Mouse (Mus musculus): Measurements from ENCODE around the gene Hdac4. TPM values are rescaled to one million over a fixed set of nuclear protein-coding genes. Genes with fewer than 3 reads are reported as not detected.

Gene Hdac4
- total RNA-seq, 2 experiments from 2014 or later = 12.4 to 23.8 TPM

DNA sequence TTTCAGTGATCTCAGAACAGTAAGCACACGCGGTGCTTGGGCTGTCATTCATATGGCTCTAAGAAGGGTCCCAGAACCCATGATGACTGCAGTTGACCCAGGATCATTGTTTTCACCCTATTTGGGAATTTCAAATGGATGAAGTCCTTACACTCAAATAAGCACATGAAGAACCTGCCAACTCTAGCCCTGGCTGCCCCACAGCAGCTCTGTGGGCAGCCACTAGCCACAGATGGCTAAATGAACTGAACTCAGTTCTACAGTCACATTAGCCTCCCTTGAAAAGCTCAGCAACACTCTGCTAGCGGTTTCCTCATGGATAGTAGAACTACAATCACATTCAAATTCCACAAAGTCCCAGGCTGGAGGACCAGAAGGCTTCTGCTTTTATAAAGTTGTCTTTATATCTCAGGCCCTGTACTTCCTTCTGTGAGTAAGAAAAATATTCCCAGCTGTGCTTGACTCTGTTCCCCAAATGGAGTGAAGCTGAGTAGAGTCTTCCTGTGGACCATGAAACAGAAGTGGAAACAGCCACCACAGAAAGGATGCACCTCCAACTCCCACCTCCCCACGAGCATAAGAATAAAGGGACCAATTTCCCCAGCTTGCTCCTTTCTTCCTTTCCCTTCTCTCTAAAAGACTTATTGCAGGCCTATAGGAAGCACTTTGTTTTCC lies 88.9 kb downstream of the Hdac4 start:
- no peak for ATAC-seq (replicated peaks; ENCODE audit: low FRiP score, low TSS enrichment, poor library complexity, severe bottlenecking)

GRCm38 (mm10) chr1:92104718-92105117 lies 90.8 kb downstream of the Hdac4 start:
- ATAC-seq (replicated peaks; ENCODE audit: low FRiP score, low TSS enrichment, poor library complexity, severe bottlenecking) = no peak

GRCm38 (mm10) chr1:92103971-92104370 lies 91.5 kb downstream of the Hdac4 start:
- no peak for ATAC-seq (replicated peaks; ENCODE audit: low FRiP score, low TSS enrichment, poor library complexity, severe bottlenecking)

DNA sequence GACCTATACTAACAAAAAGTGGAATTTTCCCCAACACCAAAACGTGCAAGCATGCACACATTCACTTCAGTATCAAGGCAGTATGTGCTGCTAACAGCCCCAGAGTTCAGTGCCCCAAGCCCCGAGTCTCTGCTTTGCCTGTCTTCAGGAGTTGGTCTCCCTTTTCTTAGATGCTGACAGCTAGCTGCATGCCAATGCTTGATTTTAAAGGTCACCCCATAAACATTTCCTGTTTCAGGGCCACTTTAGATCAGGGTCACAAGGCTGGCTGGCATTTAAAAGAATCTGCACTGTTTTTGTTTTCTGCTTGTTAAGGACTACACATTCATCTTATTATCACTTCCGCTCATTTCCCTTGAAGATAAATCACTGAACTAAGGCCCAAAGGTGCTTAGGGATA lies 92.1 kb downstream of the Hdac4 start:
- no peak for ATAC-seq (replicated peaks; ENCODE audit: low FRiP score, low TSS enrichment, poor library complexity, severe bottlenecking)

- ATAC-seq (replicated peaks; ENCODE audit: low FRiP score, low TSS enrichment, poor library complexity, severe bottlenecking) = no peak
These were observed 92.7 kb downstream of the Hdac4 start for GRCm38 (mm10) chr1:92102825-92103224.

DNA sequence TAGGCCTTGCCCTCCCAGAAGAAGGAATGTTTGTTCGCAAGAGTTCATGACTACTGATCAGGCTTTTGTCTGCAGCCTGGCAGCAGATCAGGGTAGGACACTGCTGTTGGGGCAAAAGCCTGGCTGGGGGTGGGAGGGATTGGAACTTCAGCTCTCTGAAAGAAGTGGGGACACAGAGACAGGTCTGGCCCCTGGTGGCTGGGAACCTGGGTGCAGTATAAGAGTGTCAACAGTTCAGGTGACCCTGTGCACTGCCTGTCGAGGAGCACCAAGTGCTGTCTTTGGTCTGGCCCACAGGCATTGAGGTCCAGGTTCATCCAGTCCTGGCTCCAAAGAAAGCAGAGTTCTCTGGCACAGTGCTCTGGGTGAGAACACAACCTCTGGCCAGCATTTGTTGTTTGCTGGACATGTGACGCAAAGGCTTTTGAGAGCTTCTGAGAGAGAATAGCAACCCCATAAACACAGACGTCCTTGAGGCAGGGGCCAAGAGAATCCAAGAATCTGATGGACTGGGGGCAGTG lies 95.1 kb downstream of the Hdac4 start:
- ATAC-seq (replicated peaks; ENCODE audit: low FRiP score, low TSS enrichment, poor library complexity, severe bottlenecking) = no peak

DNA sequence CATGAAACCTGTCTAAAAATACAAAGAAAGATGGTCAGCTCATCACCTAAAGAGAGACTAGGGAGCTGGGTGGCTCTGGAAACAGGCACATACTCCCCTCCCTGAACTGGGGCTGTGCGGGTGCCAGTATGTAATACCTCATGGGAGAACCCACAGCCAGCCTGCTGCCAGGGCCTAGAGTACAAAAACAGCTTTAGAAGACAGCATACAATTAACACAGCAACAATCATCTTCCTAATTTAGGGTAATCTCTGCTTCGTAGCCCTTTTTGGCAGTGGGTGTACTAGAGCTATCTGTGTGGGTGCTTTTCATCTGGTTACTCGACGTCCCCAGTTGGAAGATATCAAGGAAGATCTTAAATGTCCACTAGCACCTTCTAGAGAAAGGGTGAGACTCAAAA lies 95.5 kb downstream of the Hdac4 start:
- ATAC-seq (replicated peaks; ENCODE audit: low FRiP score, low TSS enrichment, poor library complexity, severe bottlenecking) = 0 out of 2 replicates have a peak, but pooled peaks have one; percentile 45

DNA sequence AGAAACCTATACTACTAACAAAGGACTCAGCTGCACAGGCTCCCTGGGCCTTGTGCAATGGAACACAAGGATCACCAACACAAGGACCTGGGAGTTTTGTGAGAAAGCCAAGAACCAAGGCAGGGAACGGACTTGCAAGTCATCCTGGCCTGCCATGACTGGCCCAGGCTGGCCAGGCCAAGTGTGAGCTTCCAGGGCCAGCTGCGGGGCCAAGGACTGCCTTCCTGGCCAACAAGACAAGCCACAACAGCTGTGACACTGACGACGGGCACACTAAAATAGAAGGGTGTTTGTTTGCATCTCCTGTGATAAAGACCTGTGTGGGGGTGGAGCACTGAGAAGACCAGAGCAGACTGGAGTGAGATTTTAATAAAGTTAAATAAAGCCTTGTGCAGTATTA lies 96.0 kb downstream of the Hdac4 start:
- peak; percentile 77 for ATAC-seq (replicated peaks; ENCODE audit: low FRiP score, low TSS enrichment, poor library complexity, severe bottlenecking)

DNA sequence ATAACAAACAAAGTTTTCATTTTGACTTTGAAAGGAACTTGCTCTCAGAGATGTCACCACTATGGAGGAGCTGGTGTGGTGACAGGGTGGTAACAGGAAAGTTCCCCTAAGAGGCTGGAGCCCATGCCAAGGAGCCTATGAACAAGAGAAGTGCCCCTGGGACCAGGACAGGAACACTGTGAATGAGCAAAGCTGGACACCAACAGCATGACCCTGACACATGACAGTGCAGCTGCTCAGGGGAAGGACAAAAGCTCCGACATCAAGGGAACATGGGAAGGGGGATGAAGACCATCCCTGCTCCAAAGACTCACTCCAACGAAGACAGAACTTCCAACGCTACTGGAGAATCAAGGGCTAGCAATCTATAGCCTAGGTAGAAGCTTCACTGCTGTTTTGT lies 97.0 kb downstream of the Hdac4 start:
- no peak for ATAC-seq (replicated peaks; ENCODE audit: low FRiP score, low TSS enrichment, poor library complexity, severe bottlenecking)

- no peak for ATAC-seq (replicated peaks; ENCODE audit: low FRiP score, low TSS enrichment, poor library complexity, severe bottlenecking)
These were observed 98.4 kb downstream of the Hdac4 start for GRCm38 (mm10) chr1:92096991-92097525.

DNA sequence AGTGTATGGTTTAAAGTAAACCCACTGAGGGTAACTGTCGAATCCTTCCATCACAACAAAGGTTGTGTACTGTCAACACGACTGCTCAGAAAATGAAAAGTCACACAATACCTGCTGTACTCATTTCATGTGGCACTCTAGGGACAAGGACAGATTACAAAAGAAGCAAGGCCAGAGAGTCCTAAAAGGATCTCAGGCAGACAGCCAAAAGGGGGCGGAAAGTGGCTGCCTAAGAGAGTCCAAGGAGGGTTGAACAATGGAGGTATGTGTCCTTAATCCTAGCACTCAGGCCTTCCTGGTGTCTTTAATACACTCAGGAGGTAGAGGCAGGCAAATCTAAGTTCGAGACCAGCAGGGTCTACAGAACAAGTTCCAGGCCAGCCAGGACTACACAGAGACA lies 103.2 kb downstream of the Hdac4 start:
- ATAC-seq (replicated peaks; ENCODE audit: low FRiP score, low TSS enrichment, poor library complexity, severe bottlenecking) = no peak

- ATAC-seq (replicated peaks; ENCODE audit: low FRiP score, low TSS enrichment, poor library complexity, severe bottlenecking) = no peak
These were observed 107.7 kb downstream of the Hdac4 start for GRCm38 (mm10) chr1:92087821-92088220.

GRCm38 (mm10) chr1:92087343-92087742 lies 108.2 kb downstream of the Hdac4 start:
- ATAC-seq (replicated peaks; ENCODE audit: low FRiP score, low TSS enrichment, poor library complexity, severe bottlenecking) = no peak

- no peak for ATAC-seq (replicated peaks; ENCODE audit: low FRiP score, low TSS enrichment, poor library complexity, severe bottlenecking)
These were observed 108.7 kb downstream of the Hdac4 start for GRCm38 (mm10) chr1:92086841-92087240.

DNA sequence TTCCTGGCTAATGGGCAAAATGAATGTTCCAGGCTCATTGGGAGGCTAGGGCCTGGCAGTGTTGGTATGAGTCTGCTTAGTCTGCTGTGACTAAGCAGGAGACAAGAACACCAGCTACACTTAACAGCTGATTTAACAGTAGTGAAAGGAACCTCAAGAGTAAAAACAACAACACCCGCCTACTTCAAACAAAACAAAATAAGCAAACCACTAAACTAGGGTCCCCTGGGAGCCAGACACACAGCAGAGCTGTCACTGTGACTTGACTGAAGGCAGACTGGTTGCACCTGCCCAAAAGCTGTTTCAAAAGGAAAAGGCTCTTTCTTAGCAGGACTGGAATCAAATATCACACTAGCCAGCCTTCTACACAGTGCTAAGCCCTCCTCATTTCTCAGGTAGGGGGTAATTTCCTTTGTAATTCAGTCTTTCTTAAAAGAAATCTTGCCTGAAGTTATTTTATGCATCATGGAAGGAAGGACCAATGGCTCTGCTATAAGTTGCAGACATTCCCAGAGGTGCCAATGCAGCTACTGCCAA lies 109.2 kb downstream of the Hdac4 start:
- no peak for ATAC-seq (replicated peaks; ENCODE audit: low FRiP score, low TSS enrichment, poor library complexity, severe bottlenecking)

- no peak; the same call in 1 of the 2 replicates for ATAC-seq (replicated peaks; ENCODE audit: low FRiP score, low TSS enrichment, poor library complexity, severe bottlenecking)
These were observed 110.8 kb downstream of the Hdac4 start for GRCm38 (mm10) chr1:92084738-92085137.

GRCm38 (mm10) chr1:92084004-92084403 lies 111.5 kb downstream of the Hdac4 start:
- ATAC-seq (replicated peaks; ENCODE audit: low FRiP score, low TSS enrichment, poor library complexity, severe bottlenecking) = no peak

GRCm38 (mm10) chr1:92082837-92083541 lies 112.5 kb downstream of the Hdac4 start:
- ATAC-seq (replicated peaks; ENCODE audit: low FRiP score, low TSS enrichment, poor library complexity, severe bottlenecking) = no peak

GRCm38 (mm10) chr1:92082156-92082836 lies 113.2 kb downstream of the Hdac4 start:
- no peak for ATAC-seq (replicated peaks; ENCODE audit: low FRiP score, low TSS enrichment, poor library complexity, severe bottlenecking)

DNA sequence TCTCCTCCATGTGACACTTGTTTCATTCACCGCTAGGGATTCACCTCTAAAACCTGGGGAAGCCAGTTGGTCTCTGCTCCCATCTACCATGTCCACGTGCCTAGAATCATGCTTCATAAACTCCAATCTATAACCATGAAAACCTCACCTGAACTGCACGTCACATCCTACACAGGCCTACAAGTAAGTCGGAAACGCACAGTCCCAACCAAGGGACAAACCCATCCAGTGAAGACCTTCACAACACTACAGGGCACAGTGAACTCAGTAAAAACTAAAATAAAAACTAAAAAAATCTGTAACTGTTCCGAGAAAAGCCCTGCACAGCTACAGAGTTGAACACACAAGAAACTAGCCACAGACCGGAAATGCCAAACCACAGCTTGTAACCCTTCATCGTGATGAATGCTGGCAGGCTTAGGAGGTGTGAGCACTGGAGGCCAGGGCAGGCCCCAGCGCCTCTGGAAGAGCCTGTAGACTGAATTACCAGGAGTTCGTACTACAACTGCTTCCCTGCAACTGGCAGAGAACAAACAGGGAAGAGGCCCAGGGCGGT lies 115.4 kb downstream of the Hdac4 start:
- ATAC-seq (replicated peaks; ENCODE audit: low FRiP score, low TSS enrichment, poor library complexity, severe bottlenecking) = peak; percentile 77
